12 mouse cellular contexts compared by ENCODE assay signal in genomic region chr10:41146141-41146540, GRCm38 (mm10).
"Had no signal": no experiment of that assay in that cellular context is flagged by ENCODE, and none has a peak within 500 bp of the region (broad histone marks: within the 10 kb centered on the region; RNA-seq: fewer than 3 reads in every experiment).

No protein-coding gene starts in this region.

- DNase-seq: kidney, adult 2 months; kidney, postnatal 25 days; layer of hippocampus, adult 9-11 months; left cerebral cortex, postnatal 4 days; liver, embryonic 13.5 days; lung, adult 2 months; lung, postnatal 14 days; lung, postnatal 4 days; midbrain, embryonic 14.5 days; right cerebral cortex, postnatal 4 days; thymus, postnatal 25 days had no signal

- ATAC-seq: intestine, postnatal 0 days had no signal
